Mouse (Mus musculus) ovary, postnatal 14 days (tissue): ENCODE measurements at regions not wholly inside any gene's neighbourhood (a gene's known extent, or its start where the extent isn't known, plus 50 kb on each side); places are given as distances from the start of the nearest gene placed in this dataset.
"Not testable (repeated sequence)": the region's sequence is repeated elsewhere in the genome, so short reads cannot be mapped to it uniquely, and the experiment has no call there.

ENCODE experiments used
- DNase-seq: peaks from one replicate; pipeline ENCODE4 v3.0.0; 2022; ENCODE audit warnings: low spot score

DNA sequence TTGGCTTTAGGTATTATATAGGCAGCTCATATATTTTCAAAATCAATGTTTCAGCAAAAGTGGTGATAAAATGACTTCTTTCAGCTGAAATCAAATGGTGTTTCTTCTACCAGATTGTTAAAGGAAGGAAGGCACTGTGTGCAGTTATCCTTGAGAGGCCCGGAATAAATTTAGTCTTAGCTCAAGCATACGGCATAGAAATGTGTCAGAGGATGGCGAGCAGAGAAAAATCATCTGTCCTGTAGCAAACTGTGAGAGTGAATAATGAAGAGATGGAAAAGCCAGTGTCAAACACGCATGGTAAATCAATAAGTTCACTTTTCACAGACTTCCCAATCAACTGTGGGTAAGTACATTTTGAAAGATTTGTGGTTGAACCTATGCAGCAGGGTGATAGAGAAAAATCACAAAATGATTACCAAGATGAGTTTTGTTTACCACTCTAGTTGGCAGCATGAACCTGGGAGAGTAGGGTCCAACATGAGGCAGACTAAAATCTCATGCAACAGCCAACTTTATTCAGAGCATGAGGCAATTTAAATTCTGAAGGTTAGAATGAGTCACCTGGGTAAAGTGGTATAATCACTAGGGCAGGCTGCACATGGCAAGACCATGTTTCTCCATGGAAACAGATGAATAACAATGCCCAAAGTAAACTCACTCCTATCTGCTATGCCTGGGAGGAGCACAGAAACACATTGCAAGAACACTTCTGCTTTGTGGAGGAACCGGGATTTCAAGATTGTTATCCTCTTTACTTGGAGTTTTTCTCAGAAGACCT, 55.7 kb downstream of the AI429214 start:
- DNase-seq, result no peak

DNA sequence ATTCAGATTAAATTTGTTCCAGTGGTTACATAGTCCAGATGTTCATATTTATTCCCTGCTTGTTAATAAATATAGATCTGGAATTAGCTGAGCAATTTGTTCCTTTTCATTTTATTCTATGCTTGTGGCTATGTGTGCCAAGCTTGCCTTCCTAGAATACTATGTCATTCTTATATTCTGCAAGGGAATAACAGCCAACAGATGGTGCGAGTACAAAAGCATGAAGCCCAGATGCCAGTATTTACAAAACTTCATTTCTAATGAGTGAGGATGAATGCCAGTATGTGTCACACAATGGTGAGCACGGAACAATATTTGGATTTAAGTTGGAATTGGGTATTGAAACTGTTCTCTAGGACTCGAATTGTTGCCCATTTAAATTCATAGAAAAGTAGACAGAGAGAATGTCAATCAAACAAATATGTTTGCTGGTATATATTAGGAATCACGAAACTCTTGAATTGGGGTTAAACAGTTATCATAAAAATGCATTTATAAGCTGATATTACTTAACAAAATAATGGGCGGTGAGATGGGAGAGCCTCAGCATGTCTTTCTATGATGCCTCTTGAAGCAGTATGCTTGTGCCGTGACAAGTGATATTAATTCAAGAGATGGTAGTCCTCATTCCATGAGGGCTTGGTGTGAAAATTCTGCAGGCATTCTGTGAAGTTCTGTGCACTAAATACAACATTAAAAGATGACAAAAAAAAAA, 56.7 kb downstream of the AI429214 start:
- no peak for DNase-seq

DNA sequence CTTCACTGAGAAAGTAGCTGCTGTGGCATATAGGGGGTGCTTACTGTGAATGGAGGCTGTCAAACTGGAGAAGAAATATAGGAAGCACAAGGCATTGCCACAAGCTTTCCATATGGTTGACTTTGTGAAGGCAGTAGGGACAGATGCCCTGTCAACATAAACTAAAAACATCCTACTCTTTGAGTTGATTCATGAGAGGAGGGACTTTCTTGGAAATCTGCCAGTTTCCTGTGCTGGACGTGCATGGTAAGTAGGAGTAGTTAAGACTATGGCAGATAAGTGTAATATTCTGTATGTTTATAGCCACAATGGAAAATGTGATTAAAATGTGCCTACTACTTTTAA, 57.3 kb downstream of the AI429214 start:
- DNase-seq, result no peak

DNA sequence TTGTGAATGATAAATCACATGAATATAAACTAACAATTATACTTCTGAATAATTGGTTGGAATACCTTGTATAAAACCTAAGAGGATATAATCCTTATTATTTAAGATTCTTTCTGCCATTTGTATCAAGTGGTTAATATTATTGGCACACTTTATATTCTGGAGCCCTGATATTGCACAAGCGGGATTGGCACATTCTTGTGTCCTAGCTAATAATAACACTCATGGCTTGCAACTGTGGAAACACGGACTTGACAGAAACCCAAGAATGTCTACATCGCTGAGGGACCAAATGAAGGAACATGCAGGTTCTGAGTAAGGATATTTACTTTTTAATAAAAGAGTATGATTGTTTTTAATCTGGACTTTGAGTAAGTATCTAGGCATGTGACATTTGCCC, 63.0 kb downstream of the AI429214 start:
- DNase-seq, result no peak

DNA sequence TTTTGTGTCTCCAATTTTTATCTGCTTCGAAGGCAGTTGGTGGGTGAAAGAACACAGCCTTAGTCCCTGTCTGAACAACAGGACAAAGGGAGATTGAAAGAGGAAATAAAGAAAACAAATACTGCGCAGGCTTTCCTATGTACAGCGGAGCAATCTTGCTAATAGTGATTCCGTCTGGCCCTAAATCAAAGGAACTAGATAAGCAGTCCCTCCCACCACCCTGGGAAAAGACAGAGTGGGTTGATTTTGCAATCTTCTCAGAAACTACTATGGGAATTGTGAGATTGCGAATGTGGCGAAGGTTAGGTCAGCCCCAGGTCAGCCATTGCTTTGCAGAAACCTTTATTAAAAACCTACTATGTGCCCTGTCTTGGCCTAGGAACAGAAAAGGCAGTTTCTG, 65.0 kb downstream of the AI429214 start:
- no peak for DNase-seq

DNA sequence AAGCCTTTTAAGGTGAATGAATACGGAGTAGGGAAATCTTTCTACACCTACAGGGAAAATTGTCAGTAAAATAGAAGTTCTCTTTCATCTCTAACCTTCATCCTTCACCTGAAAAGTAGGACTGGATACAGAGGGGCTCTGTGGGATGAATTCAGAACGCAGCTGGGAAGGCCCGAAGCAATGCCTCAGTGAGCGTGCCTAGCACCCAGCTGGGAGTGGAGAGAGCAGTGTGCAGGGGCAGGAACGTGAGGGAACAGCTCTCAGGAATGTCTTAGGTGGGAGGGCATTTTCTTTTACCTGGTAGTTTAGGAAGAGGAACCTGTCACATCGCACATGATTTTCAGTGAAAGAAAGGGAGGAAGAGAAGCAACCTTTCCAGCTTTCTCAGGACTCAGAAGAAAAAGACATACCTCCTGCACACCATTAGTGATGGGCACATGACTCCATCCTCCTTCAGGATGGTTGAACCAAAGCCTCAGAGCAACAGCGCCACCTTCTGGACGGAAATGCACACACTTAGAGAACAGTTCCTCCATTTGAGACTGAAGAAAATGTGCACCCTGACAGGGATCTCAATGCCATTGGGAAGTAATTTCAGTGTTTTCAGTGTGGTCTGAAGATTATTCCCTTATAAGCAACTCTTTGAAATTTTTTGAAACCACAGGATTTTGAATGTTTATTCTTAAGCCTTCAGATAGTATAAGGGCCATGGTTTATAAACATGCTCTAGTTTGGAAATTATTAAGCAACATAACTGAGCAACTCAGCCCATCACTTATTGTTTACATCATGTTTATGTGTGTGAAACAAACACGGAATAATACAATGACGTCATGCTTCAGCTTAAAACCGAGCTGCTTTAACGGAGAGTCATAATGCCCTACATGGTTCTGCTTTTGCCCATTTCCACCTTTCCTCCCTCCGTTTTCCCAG, 68.9 kb downstream of the AI429214 start:
- DNase-seq, result peak; percentile 75

DNA sequence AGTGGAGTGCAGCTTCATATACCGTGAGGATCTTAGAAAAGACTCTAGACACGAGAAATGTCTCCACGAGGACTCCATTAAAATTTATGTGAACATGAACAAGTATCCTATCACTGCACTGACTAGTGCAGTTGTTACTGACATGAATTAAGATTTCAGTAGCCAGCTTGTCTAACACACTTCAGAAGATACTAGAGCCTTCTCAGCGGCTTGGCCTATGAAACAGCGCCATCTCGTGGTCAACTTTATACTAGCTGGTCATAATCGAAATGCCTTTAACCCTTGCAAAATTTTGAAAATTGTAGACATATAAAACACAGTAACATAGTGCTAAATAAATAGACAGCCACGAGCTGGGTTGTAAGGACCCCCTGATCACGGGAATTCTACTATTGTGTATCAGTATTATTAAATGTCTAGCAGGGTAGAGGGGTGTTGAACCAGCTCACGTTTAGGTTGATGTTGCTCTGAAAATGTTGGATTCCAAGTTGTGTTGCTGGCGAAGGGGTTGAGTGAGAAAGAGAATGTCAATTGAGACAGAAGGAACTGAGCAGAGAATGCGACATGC, 70.4 kb downstream of the AI429214 start:
- peak; percentile 80 for DNase-seq

DNA sequence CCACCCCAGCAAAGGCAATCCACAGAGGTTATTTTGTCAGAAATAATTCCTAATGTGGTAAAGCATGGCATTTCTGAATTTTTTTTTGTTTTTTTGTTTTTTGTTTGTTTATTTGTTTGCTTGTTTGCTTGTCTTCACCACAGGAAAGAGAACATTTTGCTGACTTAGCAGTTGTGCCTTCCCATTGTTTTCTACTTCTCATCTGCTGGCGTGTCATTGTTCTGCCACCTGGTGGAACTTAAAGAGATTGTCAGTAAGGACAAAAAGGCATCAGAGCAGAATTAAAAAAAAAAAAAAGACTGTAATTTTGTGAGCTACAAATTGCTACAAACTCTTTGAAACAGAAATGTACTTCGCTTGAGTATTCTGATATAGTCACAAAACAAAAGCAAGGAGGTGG, 79.5 kb downstream of the AI429214 start:
- DNase-seq, result no peak

DNA sequence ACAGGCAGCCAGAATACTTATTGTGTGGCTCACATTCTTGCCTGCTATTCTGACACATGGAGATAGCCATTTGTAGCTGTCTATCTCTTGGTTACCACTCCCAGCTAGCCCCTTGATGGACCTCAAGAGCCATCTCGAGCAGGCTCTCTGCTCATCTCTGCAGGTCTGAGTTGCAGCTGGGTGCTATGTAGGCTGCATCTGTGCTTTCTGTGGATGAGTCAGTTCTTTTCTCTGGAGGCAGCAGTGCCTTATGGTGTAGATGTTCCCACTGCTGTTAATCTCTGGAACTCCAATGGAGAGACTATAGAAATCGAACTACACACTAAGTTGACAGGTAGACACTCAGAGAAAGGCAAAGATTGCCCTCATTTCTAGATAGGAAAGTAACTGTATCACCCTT, 106.3 kb downstream of the AI429214 start:
- DNase-seq, result no peak

DNA sequence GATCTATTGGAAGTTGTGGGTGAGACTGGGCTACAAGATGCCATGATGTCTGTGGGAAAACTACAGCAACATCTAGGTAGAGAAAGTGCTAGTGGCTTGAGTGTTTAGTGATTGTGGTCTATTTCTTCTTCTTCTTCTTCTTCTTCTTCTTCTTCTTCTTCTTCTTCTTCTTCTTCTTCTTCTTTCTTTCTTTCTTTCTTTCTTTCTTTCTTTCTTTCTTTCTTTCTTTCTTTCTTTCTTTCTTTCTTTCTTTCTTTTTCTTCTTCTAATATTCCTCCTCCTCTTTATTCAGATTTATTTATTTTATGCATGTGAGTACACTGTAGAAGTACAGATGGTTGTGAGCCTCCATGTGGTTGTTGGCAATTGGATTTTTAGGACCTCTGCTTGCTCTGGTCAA, 119.0 kb downstream of the AI429214 start:
- DNase-seq, result not testable (repeated sequence)

DNA sequence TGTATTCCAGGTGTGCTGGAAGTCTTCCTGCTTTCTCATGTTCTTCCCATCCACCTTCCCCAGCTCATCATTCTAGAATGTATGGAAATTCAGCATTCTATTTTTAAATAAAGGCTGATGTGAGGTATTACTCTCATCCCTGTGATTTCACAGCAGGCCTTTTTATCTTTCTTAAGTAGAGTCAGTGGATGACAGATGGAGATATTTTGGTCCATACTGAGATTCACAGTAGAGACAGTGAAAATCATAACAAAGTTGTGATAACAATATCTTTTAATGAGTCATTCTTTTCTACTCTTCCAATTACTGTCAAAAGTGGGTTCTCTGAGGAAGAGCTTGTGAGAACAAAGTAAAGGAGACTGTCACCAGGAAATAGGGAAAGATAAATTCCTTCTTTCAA, 132.4 kb downstream of the AI429214 start:
- no peak for DNase-seq

DNA sequence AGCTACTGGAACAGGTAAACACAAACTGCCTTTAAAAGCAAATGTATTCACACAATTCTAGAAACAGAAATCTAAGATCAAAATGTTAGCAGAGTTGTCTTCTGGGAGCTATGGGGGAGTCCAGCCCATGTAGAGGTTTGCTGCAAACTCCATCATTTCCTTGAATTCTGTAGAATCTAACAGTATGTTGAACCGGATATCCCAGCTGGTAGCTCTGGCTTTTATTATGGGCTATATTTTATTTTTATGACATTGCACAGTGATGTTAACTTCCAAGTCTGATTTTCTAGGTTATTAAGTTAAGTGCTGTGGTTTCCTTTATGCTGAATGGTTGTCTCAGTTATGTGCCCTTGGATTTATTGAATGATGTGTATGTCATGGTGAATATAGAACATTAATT, 136.3 kb downstream of the AI429214 start:
- DNase-seq, result no peak

DNA sequence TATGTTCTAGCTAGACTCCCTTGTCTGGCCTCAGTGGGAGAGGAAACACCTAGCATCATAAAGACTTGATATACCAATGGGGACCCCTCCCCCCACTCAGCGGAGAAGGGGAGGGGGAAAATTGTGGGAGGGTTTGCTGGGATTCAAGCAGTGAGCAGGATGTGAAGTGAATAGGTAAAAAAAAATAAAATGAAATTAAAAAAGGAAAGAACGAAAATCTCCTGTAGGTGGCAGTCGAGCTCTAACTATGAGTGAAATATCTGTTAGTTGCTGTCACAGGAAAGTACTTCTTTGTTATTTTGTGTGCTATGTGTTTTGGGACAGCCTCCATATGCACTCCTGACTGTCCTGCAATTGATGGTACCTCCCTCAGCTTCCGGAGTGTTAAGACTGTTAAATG, 138.6 kb downstream of the AI429214 start:
- DNase-seq, result no peak

DNA sequence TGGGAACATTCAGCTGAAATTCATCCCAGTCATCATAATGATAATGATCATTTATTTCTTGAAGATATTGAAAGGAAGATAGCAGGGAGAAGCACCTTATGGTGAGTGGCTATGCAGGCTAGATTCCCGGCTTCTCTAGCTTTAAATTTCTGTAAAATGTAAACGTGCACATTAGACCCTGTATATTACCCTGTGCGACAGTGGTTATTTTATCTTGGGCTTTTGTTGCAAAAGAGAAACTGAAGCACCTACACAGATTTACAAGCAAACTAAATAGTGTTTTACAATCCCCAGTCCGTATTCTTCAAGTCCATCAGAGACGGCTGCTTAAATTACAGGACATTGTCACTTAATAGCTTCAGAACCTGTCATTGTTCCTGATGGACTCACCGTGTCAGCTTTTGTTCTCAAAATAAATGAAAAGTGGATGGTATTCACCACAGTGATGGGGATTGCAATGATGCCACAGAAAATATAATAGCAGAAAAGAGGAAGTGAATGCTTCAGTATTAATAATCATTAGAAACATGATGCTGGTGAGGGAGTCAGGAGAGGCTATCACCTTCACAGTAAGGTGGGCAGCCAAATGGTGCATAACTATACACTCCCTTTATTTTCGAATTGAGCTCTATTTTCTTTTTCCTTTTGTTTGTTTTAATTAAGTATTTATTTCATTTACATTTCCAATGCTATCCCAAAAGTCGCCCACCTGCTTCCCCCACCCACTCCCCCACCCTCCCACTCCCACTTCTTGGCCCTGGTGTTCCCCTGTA, 141.0 kb downstream of the AI429214 start:
- no peak for DNase-seq

DNA sequence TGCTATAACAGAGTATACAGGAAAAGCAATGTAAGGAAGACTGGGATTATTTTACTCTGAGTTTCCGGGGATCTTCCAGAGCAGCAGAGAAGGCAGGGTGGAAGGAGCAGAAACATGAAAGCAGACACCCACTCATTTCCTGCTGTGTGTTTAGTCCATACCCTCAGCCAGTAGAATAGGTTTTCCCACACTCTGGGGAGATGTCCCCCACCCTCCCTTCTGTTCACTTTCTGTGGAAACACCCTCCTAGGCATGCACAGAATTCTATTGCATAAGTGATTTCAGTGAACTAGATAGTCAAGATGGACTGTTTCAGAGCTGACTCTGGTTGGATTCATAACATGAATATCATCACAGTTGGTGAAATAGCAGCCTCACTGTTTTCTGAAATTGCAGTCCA, 156.9 kb downstream of the AI429214 start:
- DNase-seq, result no peak

DNA sequence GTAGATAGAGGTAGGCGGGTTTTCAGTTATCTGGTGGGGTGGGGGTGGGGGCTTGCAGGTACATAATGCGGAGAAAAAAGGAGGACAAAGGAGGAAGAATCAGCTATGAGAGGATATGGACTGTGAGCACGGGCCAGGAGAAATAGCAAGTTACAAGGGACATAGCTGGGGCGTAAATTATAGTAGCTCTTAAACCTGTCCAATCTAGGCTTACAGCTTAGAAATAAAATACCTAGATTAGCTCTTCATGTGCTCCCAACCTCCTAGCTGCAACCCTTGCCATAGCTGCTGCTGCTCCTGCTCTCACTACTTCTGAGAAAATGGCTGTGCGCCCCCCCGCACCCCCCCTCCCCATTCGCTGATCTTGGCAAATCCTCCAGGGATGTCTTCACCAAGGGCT, 161.0 kb downstream of the AI429214 start:
- no peak for DNase-seq

DNA sequence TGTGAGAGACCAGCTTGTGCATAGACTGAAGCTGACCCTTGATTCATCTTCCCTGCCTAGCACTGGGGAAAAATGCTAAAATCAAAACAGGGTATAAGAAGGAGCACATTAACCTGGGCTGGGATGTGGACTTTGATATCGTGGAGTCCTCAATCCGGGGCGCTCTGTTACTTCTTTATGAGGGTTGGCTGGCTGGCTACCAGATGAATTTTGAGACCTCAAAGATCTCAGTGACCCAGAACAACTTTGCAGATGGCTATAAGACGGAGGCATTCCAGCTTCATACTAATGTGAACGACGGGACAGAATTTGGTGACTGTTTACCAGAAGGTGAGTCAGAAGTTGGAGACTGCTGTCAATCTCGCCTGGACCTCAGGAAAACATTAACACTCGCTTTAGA, 161.5 kb downstream of the AI429214 start:
- DNase-seq, result no peak

DNA sequence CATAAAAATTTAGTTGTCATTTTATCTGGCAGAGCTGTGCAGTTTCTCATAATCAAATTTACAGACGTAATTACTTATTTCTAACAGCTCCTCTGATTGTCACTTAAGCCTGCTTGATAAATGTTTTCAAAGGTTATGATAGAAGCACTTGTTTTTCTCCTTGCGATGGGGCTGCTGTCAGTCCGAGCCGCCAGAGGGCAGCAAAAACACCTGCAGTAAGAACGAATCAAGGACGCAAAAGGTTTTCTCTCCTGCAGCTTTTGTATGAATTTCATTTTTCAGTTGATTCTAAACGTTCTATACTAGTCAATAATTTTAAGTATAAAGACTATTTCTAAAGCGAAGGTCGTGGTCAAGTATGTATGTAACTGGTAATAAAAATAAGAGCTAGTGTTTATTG, 166.1 kb downstream of the AI429214 start:
- peak; percentile 42 for DNase-seq

DNA sequence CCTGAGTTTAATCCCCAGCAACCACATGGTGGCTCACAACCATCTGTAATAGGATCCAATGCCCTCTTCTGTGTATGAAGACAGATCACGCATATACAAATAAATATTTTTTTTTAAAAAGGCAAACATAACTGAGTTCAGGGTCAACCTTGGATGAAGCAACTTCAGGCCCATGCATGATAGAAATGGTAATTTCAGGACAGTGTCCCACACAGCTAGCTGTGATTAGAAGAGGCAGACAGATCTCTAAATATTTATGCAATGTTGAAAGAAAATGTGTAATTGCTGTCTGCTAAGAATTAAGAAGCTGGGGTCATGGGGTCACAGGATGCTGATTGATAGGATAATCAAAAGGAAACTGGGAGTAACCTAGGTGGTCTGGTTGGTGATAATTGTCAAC, 203.5 kb downstream of the AI429214 start:
- no peak for DNase-seq

DNA sequence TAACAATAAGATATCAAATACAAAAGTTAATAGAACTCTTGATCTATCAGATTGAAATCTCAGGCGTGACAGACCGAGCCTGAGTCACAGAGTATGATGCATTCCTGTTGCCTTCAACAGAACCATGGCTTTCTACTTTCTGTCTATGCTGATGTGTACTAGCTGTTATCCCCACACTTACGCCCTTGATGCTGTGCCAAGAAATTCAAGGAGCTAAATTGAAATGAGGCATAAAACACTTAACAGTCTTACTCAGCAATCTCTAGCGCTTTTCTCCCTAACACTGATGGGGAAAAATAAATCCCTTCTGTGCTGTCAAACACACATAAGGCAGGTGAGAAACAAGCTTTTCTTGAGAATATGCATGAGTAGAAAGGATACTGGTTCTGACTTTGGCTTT, 222.5 kb downstream of the AI429214 start:
- no peak for DNase-seq

DNA sequence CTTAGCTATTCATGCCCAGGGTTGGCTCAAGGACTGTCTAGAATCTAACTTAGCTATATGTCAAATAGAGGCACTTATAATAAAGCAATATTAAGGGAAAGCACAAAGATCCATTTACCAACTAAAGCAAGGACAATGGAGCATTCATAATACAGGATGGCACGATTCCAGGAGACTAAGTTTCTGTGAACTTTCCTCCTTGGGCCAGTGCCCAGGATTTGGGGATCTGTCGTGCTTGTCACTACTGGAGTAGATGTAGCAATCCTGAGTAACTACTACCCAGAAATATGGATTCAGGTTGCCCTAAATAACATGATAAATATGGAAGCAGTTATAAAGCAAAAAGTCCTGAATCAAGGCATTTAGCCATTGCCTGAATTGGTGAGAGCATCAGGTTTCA, 233.7 kb downstream of the AI429214 start:
- DNase-seq, result no peak

DNA sequence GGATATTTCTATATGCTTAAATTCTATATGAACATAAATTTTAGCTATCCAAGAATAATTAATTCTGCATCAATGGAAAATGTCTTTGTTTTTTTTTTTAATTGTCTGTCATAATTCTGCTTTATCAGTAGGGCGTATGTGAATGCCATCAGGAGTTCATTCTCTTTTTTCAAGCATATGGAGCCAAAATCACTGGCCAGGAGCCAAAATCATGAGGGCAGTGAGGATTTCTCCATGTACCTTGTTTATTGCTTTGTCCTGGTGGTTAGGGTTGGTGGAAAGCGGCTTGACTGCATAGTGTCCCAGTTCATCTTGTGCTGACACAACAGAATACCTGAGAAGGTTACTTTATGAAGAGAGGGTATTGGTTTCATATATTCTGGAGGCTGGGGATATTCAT, 243.9 kb downstream of the AI429214 start:
- no peak for DNase-seq
